Mouse (Mus musculus): ENCODE data around the gene Dlg2.
A peak's percentile ranks its signal among the peaks of the same experiment; 100 is the strongest.

Gene Dlg2

GRCm38 (mm10) chr7:91090830-91091683 lies 614.6 kb downstream of the Dlg2 start:
- peak in 1 of 2 experiments; percentile 4 for DNase-seq

GRCm38 (mm10) chr7:91096467-91096866 lies 620.0 kb downstream of the Dlg2 start:
- no peak for DNase-seq

GRCm38 (mm10) chr7:91098521-91098920 lies 622.0 kb downstream of the Dlg2 start:
- DNase-seq = no peak

- DNase-seq = no peak
Observed at GRCm38 (mm10) chr7:91109575-91109974, 633.1 kb downstream of the Dlg2 start.

- DNase-seq = no peak
Observed at GRCm38 (mm10) chr7:91132128-91132527, 655.7 kb downstream of the Dlg2 start.

GRCm38 (mm10) chr7:91154096-91154495 lies 677.6 kb downstream of the Dlg2 start:
- DNase-seq = no peak

GRCm38 (mm10) chr7:91159144-91159543 lies 682.7 kb downstream of the Dlg2 start:
- DNase-seq = no peak

- no peak for DNase-seq
Observed at GRCm38 (mm10) chr7:91161643-91162175, 685.2 kb downstream of the Dlg2 start.

GRCm38 (mm10) chr7:91173560-91173959 lies 697.1 kb downstream of the Dlg2 start:
- no peak for DNase-seq

- no peak for DNase-seq
Observed at GRCm38 (mm10) chr7:91188211-91188610, 711.7 kb downstream of the Dlg2 start.

- DNase-seq = no peak
Observed at GRCm38 (mm10) chr7:91199372-91199771, 722.9 kb downstream of the Dlg2 start.

- no peak for DNase-seq
Observed at GRCm38 (mm10) chr7:91208083-91208852, 731.8 kb downstream of the Dlg2 start.

- DNase-seq = no peak
Observed at GRCm38 (mm10) chr7:91208973-91209372, 732.5 kb downstream of the Dlg2 start.

GRCm38 (mm10) chr7:91212236-91212635 lies 735.8 kb downstream of the Dlg2 start:
- no peak for DNase-seq

- no peak for DNase-seq
Observed at GRCm38 (mm10) chr7:91214921-91215320, 738.4 kb downstream of the Dlg2 start.

GRCm38 (mm10) chr7:91218321-91218987 lies 742.0 kb downstream of the Dlg2 start:
- no peak for DNase-seq

- peak; percentile 54 to 65 for DNase-seq
Observed at GRCm38 (mm10) chr7:91226442-91226841, 750.0 kb downstream of the Dlg2 start.

GRCm38 (mm10) chr7:91241718-91242117 lies 765.2 kb downstream of the Dlg2 start:
- DNase-seq = no peak

GRCm38 (mm10) chr7:91261672-91262030 lies 785.2 kb downstream of the Dlg2 start:
- no peak for DNase-seq

GRCm38 (mm10) chr7:91262031-91262951 lies 785.8 kb downstream of the Dlg2 start:
- no peak for DNase-seq

GRCm38 (mm10) chr7:91262998-91263397 lies 786.5 kb downstream of the Dlg2 start:
- DNase-seq = no peak

- DNase-seq = peak; percentile 13 to 70
Observed at GRCm38 (mm10) chr7:91267764-91268163, 791.3 kb downstream of the Dlg2 start.
